Mouse (Mus musculus): ENCODE measurements at regions not wholly inside any gene's neighbourhood (a gene's known extent, or its start where the extent isn't known, plus 50 kb on each side); places are given as distances from the start of the nearest gene placed in this dataset.

- Histone ChIP-seq H3K4me3 (ENCODE audit: insufficient read depth, low read length) (no peak overlapping the region), H3K27ac (ENCODE audit: insufficient read depth, low read length) (no peak overlapping the region), H3K4me1 (ENCODE audit: control insufficient read depth, insufficient read depth, low read length) (no peaks in the 10 kb centered on the region)
- TF ChIP-seq CTCF (IDR thresholded peaks at IDR 0.05; ENCODE audit: borderline replicate concordance, insufficient read depth, low read length) (no peak), POLR2A (IDR thresholded peaks at IDR 0.05; ENCODE audit: low read depth, low read length) (no peak)
Observed at GRCm38 (mm10) chr16:24039765-24040164, 51.1 kb upstream of the Bcl6 start.

Measured in embryonic fibroblast, embryonic 13.5 days (primary cell).